ENCODE assay signal across 8 mouse cellular contexts in genomic region chr7:100372452-100372980, GRCm38 (mm10). TPM values are rescaled to one million over a fixed set of nuclear protein-coding genes. Genes with fewer than 3 reads are reported as not detected.
DNase-seq lines count a peak whose midpoint lies in the region; ATAC-seq and TF ChIP-seq lines count a peak whose summit lies in the region.

No protein-coding gene starts in this region.

- no peak for DNase-seq in lung, adult 18-20 months
- no peak for DNase-seq in frontal cortex, postnatal 14 days (ENCODE audit: low spot score in 2 of 2)
- no peak for DNase-seq in layer of hippocampus, adult 18-20 months (ENCODE audit: low spot score in 2 of 2)

- ATAC-seq in lung, embryonic 15.5 days (ENCODE audit: borderline replicate concordance, extremely low read depth, low FRiP score, low TSS enrichment), result no peak
- no peak for ATAC-seq in embryonic facial prominence, embryonic 12.5 days (ENCODE audit: insufficient number of reproducible peaks, insufficient read depth, low FRiP score, low TSS enrichment)
- no peak for ATAC-seq in intestine, postnatal 0 days
- no peak for ATAC-seq in neural tube, embryonic 12.5 days (ENCODE audit: low FRiP score, low read depth)
- no peak for ATAC-seq in megakaryocyte-erythroid progenitor cell, adult 5-6 weeks (replicated peaks; ENCODE audit: low FRiP score, low TSS enrichment, poor library complexity, severe bottlenecking)

- H3K4me2 ChIP-seq in lung, embryonic 15.5 days, result peak overlapping the region; percentile 58
- peak overlapping the region; percentile 52 for H3K4me2 ChIP-seq in embryonic facial prominence, embryonic 12.5 days (replicated peaks)
- peak overlapping the region; percentile 68 for H3K4me2 ChIP-seq in intestine, postnatal 0 days (replicated peaks; ENCODE audit: low read depth)
- H3K4me2 ChIP-seq in neural tube, embryonic 12.5 days (replicated peaks), result peak overlapping the region; percentile 76

- H3K27ac ChIP-seq in lung, embryonic 15.5 days, result peak overlapping the region; percentile 80
- peak overlapping the region; percentile 88 for H3K27ac ChIP-seq in embryonic facial prominence, embryonic 12.5 days
- peak overlapping the region; percentile 77 for H3K27ac ChIP-seq in intestine, postnatal 0 days (ENCODE audit: low read depth, low read length)
- no peak overlapping the region for H3K27ac ChIP-seq in neural tube, embryonic 12.5 days

- H3K9me3 ChIP-seq in lung, embryonic 15.5 days, result no peaks in the 10 kb centered on the region
- H3K9me3 ChIP-seq in embryonic facial prominence, embryonic 12.5 days, result no peaks in the 10 kb centered on the region
- no peaks in the 10 kb centered on the region for H3K9me3 ChIP-seq in intestine, postnatal 0 days (ENCODE audit: control insufficient read depth)
- H3K9me3 ChIP-seq in neural tube, embryonic 12.5 days, result no peaks in the 10 kb centered on the region

- H3K36me3 ChIP-seq in lung, embryonic 15.5 days, result 0 out of 2 replicates have a peak, but pooled peaks cover 3% of the 10 kb centered on the region
- peaks cover 14% of the 10 kb centered on the region for H3K36me3 ChIP-seq in embryonic facial prominence, embryonic 12.5 days
- H3K36me3 ChIP-seq in intestine, postnatal 0 days (ENCODE audit: control insufficient read depth, insufficient read depth), result no peaks in the 10 kb centered on the region
- H3K36me3 ChIP-seq in neural tube, embryonic 12.5 days, result peaks cover 17% of the 10 kb centered on the region

- WGBS in lung, embryonic 15.5 days, result 6% methylated on average over 17 of the region's 17 CpGs
- WGBS in embryonic facial prominence, embryonic 12.5 days, result 9% methylated on average over 17 of the region's 17 CpGs
- 5% methylated on average over 17 of the region's 17 CpGs for WGBS in intestine, postnatal 0 days
- WGBS in neural tube, embryonic 12.5 days, result 8% methylated on average over 17 of the region's 17 CpGs

- H3K4me3 ChIP-seq in lung, embryonic 15.5 days, result peak overlapping the region; percentile 78
- H3K4me3 ChIP-seq in embryonic facial prominence, embryonic 12.5 days, result peak overlapping the region; percentile 91
- H3K4me3 ChIP-seq in intestine, postnatal 0 days (ENCODE audit: low read depth, low read length), result peak overlapping the region; percentile 73
- peak overlapping the region; percentile 70 for H3K4me3 ChIP-seq in neural tube, embryonic 12.5 days

- peak overlapping the region; percentile 48 for H3K9ac ChIP-seq in lung, embryonic 15.5 days
- H3K9ac ChIP-seq in embryonic facial prominence, embryonic 12.5 days, result peak overlapping the region; percentile 55
- H3K9ac ChIP-seq in intestine, postnatal 0 days (ENCODE audit: low read depth, low read length), result peak overlapping the region; percentile 28; the same call in 1 of the 2 replicates
- peak overlapping the region; percentile 52 for H3K9ac ChIP-seq in neural tube, embryonic 12.5 days

- peaks cover 18% of the 10 kb centered on the region for H3K4me1 ChIP-seq in lung, embryonic 15.5 days
- peaks cover 12% of the 10 kb centered on the region for H3K4me1 ChIP-seq in embryonic facial prominence, embryonic 12.5 days
- peaks cover 3% of the 10 kb centered on the region for H3K4me1 ChIP-seq in intestine, postnatal 0 days (replicated peaks; ENCODE audit: control insufficient read depth, insufficient read depth, low read length)
- H3K4me1 ChIP-seq in neural tube, embryonic 12.5 days, result peaks cover 22% of the 10 kb centered on the region

- no peaks in the 10 kb centered on the region for H3K27me3 ChIP-seq in lung, embryonic 15.5 days
- no peaks in the 10 kb centered on the region for H3K27me3 ChIP-seq in embryonic facial prominence, embryonic 12.5 days
- H3K27me3 ChIP-seq in intestine, postnatal 0 days (replicated peaks; ENCODE audit: control insufficient read depth, insufficient read depth, low read length), result no peaks in the 10 kb centered on the region
- no peaks in the 10 kb centered on the region for H3K27me3 ChIP-seq in neural tube, embryonic 12.5 days (replicated peaks)

- TF ChIP-seq CTCF in intestine, postnatal 0 days (IDR thresholded peaks at IDR 0.05; ENCODE audit: low read depth), result no peak

RNA-seq across cellular contexts. Expression of gene Ppme1, which starts 0.4 kb away (rescaled TPM):
- polyA plus RNA-seq in lung, embryonic 15.5 days (2015; fragmentation: Nextera tagmentation; extraction: Ambion mirVana), result 61.6 and 63.5 TPM in 2 replicates
- polyA plus RNA-seq in embryonic facial prominence, embryonic 12.5 days (2016; fragmentation: Nextera tagmentation; extraction: Ambion mirVana), result 59.7 and 62.7 TPM in 2 replicates
- polyA plus RNA-seq in intestine, postnatal 0 days (2015; fragmentation: Nextera tagmentation; extraction: Ambion mirVana), result 22.7 and 23.5 TPM in 2 replicates
- polyA plus RNA-seq in neural tube, embryonic 12.5 days (2016; fragmentation: Nextera tagmentation; extraction: Ambion mirVana), result 127 and 129 TPM in 2 replicates
- 24.8 and 31.4 TPM in 2 replicates for total RNA-seq in megakaryocyte-erythroid progenitor cell, adult 5-6 weeks (2014; fragmentation: Nextera tagmentation)
- total RNA-seq in megakaryocyte-erythroid progenitor cell, adult 5-6 weeks (2017), result 25.7 and 35.3 TPM in 2 replicates
- 100 to 1,000 TPM; 145 to 146 TPM for total RNA-seq in layer of hippocampus, adult 18-20 months (2021)

RNA-seq across cellular contexts. Expression of gene C2cd3, which starts 0.5 kb away (rescaled TPM):
- polyA plus RNA-seq in lung, embryonic 15.5 days (2015; fragmentation: Nextera tagmentation; extraction: Ambion mirVana), result 20.0 and 20.7 TPM in 2 replicates
- 32.6 and 33.8 TPM in 2 replicates for polyA plus RNA-seq in embryonic facial prominence, embryonic 12.5 days (2016; fragmentation: Nextera tagmentation; extraction: Ambion mirVana)
- polyA plus RNA-seq in intestine, postnatal 0 days (2015; fragmentation: Nextera tagmentation; extraction: Ambion mirVana), result 4.5 and 5.7 TPM in 2 replicates
- 28.9 and 30.0 TPM in 2 replicates for polyA plus RNA-seq in neural tube, embryonic 12.5 days (2016; fragmentation: Nextera tagmentation; extraction: Ambion mirVana)
- 57.6 and 71.1 TPM in 2 replicates for total RNA-seq in megakaryocyte-erythroid progenitor cell, adult 5-6 weeks (2014; fragmentation: Nextera tagmentation)
- 19.1 and 32.6 TPM in 2 replicates for total RNA-seq in megakaryocyte-erythroid progenitor cell, adult 5-6 weeks (2017)
- total RNA-seq in layer of hippocampus, adult 18-20 months (2021), result 10 to 100 TPM; 23.4 to 24.4 TPM
